Mouse (Mus musculus): ENCODE measurements at regions not wholly inside any gene's neighbourhood (a gene's known extent, or its start where the extent isn't known, plus 50 kb on each side); places are given as distances from the start of the nearest gene placed in this dataset.

DNA sequence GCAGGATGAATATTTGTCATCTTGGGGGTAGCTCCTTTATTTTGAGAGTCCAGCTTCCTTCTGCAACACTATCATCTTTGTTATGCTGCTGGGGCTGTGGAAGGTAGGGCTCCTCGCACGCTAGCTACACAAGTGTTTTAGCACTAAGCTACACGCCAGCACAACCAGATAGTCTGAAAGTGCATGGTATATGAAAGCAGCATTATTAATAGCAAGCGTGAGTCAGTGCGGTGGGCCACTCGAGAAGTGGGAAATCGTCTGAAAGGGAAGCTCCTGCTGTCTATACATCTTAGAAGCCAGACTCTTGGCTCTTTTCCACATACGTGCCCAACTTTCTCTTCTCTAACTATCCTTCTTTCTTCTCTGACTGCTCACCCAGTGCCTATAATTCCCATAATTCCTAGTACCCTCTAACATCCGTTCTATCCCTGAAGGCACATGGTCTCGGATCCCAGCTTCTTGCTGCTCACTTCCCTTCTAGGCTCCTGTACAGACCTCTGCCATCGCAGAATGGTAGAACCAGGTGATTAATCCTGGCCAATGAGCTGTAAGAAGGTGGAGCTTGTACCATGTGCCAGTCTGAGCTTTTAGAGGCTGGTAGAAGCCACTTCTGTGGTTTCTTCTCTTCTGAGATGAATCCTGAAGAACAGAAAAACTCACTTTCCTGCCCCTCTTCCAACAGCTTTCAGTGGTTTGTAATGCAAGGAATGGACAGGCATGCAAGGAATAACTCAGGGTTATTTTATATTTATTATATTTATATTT is 55.5 kb downstream of the E030025P04Rik start:
- no peaks in the 10 kb centered on the region for H3K9me3 ChIP-seq (replicated peaks; ENCODE audit: control insufficient read depth, low read length)
- H3K27me3 ChIP-seq (ENCODE audit: control insufficient read depth, insufficient read depth, low read length) = no peaks in the 10 kb centered on the region
- H3K4me2 ChIP-seq = no peak overlapping the region
- WGBS (ENCODE audit: insufficient replicate concordance) = 76% methylated on average over 11 of the region's 11 CpGs
- no peak overlapping the region for H3K4me3 ChIP-seq (ENCODE audit: low read depth, low read length)
- H3K36me3 ChIP-seq (ENCODE audit: control insufficient read depth, insufficient read depth, low read length) = no peaks in the 10 kb centered on the region
- no peak for ATAC-seq (replicated peaks; ENCODE audit: insufficient number of reproducible peaks, low FRiP score, low TSS enrichment)
- no peaks in the 10 kb centered on the region for H3K4me1 ChIP-seq (ENCODE audit: control insufficient read depth, insufficient read depth, low read length)
- H3K9ac ChIP-seq (ENCODE audit: low read depth, low read length) = no peak overlapping the region
- H3K27ac ChIP-seq (ENCODE audit: low read depth, low read length) = no peak overlapping the region

DNA sequence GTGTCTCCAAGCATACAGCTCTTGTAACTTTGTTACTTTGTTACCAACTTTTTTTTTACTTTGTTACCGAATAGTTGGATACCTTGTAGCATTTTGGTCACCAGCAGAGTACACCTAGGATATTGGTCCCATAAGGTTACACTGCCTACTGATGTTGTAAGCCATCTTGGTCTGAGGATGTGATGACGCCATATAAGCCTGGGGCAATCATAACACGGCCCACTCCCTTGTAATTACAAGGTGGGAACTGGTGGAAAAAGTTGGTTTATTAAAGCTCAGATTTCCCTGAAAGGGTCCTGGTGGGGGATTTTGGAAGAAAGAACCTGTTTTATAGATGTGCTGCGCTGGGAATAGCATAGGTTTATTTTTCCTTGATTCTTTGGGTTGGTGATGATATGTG is 62.2 kb downstream of the E030025P04Rik start:
- Histone ChIP-seq H3K36me3 (ENCODE audit: control insufficient read depth, insufficient read depth, low read length) (no peaks in the 10 kb centered on the region), H3K9me3 (replicated peaks; ENCODE audit: control insufficient read depth, low read length) (no peaks in the 10 kb centered on the region), H3K27me3 (ENCODE audit: control insufficient read depth, insufficient read depth, low read length) (no peaks in the 10 kb centered on the region), H3K4me2 (no peak overlapping the region), H3K4me1 (ENCODE audit: control insufficient read depth, insufficient read depth, low read length) (no peaks in the 10 kb centered on the region), H3K4me3 (ENCODE audit: low read depth, low read length) (no peak overlapping the region), H3K9ac (ENCODE audit: low read depth, low read length) (no peak overlapping the region), H3K27ac (ENCODE audit: low read depth, low read length) (no peak overlapping the region)
- ATAC-seq (replicated peaks; ENCODE audit: insufficient number of reproducible peaks, low FRiP score, low TSS enrichment) = no peak
- WGBS (ENCODE audit: insufficient replicate concordance) = 84% methylated on average over 4 of the region's 4 CpGs

DNA sequence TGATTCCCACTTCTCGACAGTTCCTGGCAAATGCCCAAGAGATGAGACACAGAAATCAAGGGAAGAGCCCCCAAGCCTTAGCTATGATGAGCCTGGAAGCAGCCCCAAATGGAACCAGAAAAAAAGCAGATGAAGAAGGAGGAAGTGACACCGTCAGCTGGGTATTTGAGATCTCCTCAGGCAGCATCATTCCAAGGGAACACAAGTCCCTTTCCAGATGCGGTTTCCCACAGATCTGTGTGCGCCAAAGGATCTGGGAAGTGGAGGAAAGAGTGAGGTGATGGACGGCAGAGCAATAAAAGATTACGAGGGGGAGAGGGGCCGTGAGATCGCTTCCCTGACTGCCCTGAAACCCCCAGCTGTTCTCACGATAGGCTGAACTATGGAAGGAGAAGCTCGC is 62.7 kb downstream of the E030025P04Rik start:
- no peak overlapping the region for H3K9ac ChIP-seq (ENCODE audit: low read depth, low read length)
- no peak overlapping the region for H3K4me2 ChIP-seq
- ATAC-seq (replicated peaks; ENCODE audit: insufficient number of reproducible peaks, low FRiP score, low TSS enrichment) = no peak
- no peaks in the 10 kb centered on the region for H3K27me3 ChIP-seq (ENCODE audit: control insufficient read depth, insufficient read depth, low read length)
- H3K4me3 ChIP-seq (ENCODE audit: low read depth, low read length) = no peak overlapping the region
- H3K27ac ChIP-seq (ENCODE audit: low read depth, low read length) = no peak overlapping the region
- no peaks in the 10 kb centered on the region for H3K4me1 ChIP-seq (ENCODE audit: control insufficient read depth, insufficient read depth, low read length)
- no peaks in the 10 kb centered on the region for H3K9me3 ChIP-seq (replicated peaks; ENCODE audit: control insufficient read depth, low read length)
- WGBS (ENCODE audit: insufficient replicate concordance) = 63% methylated on average over 10 of the region's 10 CpGs
- no peaks in the 10 kb centered on the region for H3K36me3 ChIP-seq (ENCODE audit: control insufficient read depth, insufficient read depth, low read length)

DNA sequence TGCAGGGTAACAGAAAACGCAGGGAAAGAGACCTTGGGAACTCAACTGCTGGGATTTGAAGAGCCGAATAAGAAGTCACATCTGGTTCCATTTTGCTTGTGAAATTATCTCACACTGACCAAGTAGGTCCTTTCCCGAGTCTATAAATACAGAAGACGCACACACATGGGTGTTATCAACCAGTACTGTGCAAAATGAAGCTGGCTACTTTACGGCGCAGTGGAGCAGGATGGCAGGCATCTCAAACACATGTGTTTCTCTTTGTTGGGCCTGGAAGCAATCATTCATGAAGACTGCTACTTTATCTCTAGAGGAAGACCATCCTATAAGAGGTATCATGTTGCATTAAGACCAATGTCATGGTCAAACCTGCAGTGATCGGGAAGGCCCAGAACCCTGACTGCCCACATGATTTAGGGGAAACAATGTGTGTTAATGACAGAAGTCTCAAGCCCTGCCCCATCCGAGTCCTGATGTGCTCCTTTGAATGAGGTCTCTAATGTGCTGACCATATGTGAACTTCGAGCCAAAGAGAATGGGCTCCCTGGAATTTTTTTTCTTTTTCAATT is 63.2 kb downstream of the E030025P04Rik start:
- Histone ChIP-seq H3K27me3 (ENCODE audit: control insufficient read depth, insufficient read depth, low read length) (no peaks in the 10 kb centered on the region), H3K4me2 (no peak overlapping the region), H3K9ac (ENCODE audit: low read depth, low read length) (no peak overlapping the region), H3K4me1 (ENCODE audit: control insufficient read depth, insufficient read depth, low read length) (no peaks in the 10 kb centered on the region), H3K36me3 (ENCODE audit: control insufficient read depth, insufficient read depth, low read length) (no peaks in the 10 kb centered on the region), H3K4me3 (ENCODE audit: low read depth, low read length) (no peak overlapping the region), H3K27ac (ENCODE audit: low read depth, low read length) (no peak overlapping the region), H3K9me3 (replicated peaks; ENCODE audit: control insufficient read depth, low read length) (no peaks in the 10 kb centered on the region)
- 74% methylated on average over 9 of the region's 9 CpGs for WGBS (ENCODE audit: insufficient replicate concordance)
- no peak for ATAC-seq (replicated peaks; ENCODE audit: insufficient number of reproducible peaks, low FRiP score, low TSS enrichment)

DNA sequence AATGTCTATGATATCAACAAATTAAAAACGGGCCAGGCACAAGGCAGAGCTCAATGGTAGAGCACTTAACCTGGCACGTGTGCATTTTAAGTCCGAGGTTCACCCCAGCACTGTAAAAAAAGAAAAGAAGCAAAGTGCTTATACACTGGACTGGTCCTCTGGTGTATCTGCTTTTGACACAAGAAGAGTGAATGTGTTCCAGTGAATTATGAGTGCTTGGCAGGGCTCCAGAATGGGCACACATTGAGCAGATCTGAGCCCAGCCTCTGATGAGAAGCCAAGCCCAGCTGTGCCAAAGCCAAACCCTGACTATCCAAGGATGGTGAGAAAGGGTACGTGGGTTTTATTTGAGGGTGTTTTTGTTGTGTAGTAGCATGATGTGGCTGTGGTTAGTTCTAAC is 64.7 kb downstream of the E030025P04Rik start:
- Histone ChIP-seq H3K4me1 (ENCODE audit: control insufficient read depth, insufficient read depth, low read length) (no peaks in the 10 kb centered on the region), H3K4me2 (no peak overlapping the region), H3K4me3 (ENCODE audit: low read depth, low read length) (no peak overlapping the region), H3K27ac (ENCODE audit: low read depth, low read length) (no peak overlapping the region), H3K9ac (ENCODE audit: low read depth, low read length) (no peak overlapping the region), H3K27me3 (ENCODE audit: control insufficient read depth, insufficient read depth, low read length) (no peaks in the 10 kb centered on the region), H3K36me3 (ENCODE audit: control insufficient read depth, insufficient read depth, low read length) (no peaks in the 10 kb centered on the region), H3K9me3 (replicated peaks; ENCODE audit: control insufficient read depth, low read length) (no peaks in the 10 kb centered on the region)
- WGBS (ENCODE audit: insufficient replicate concordance) = 79% methylated on average over 4 of the region's 4 CpGs
- no peak for ATAC-seq (replicated peaks; ENCODE audit: insufficient number of reproducible peaks, low FRiP score, low TSS enrichment)

DNA sequence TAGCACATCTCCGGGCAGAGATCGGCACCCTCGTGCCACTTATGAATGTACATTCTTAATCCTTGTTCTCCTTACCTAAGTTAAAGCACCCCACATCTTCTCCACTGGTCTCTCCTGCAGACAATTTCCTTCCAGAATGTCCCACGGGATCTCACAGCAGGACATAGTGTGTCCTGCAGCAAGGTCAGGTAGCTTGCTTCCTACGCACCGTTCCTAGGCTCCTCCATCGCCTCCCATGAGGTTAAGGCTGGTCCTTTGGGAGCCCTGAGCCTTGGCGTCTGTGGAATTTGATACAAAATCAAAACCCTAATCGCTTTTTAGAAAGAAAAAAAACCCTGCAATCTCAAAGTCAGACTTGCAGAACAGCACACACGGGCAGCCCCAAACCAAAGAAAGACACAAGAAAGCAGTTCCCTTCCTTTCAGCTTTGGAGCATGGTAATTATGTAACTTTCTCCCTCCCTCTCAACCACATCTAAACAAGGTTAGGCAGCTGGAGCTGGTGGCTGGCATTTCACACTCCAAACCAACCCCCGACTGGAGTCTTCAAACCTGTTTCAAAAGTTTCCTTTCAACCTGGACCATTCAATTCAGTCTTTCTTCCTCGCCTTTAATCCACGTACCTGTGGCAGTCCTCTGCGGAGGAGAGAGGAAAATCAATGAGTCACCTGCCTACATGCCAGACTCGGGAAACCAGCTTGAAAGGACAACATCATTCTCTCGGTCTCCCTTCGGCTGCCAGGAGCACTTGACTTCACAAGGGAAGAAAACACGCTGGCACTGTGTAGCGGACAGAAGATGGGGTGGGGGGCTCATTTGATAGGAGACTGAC is 67.4 kb downstream of the E030025P04Rik start:
- no peaks in the 10 kb centered on the region for H3K9me3 ChIP-seq (replicated peaks; ENCODE audit: control insufficient read depth, low read length)
- WGBS (ENCODE audit: insufficient replicate concordance) = 69% methylated on average over 19 of the region's 19 CpGs
- H3K4me1 ChIP-seq (ENCODE audit: control insufficient read depth, insufficient read depth, low read length) = no peaks in the 10 kb centered on the region
- no peaks in the 10 kb centered on the region for H3K27me3 ChIP-seq (ENCODE audit: control insufficient read depth, insufficient read depth, low read length)
- no peak overlapping the region for H3K4me2 ChIP-seq
- no peaks in the 10 kb centered on the region for H3K36me3 ChIP-seq (ENCODE audit: control insufficient read depth, insufficient read depth, low read length)
- no peak overlapping the region for H3K4me3 ChIP-seq (ENCODE audit: low read depth, low read length)
- H3K9ac ChIP-seq (ENCODE audit: low read depth, low read length) = no peak overlapping the region
- no peak overlapping the region for H3K27ac ChIP-seq (ENCODE audit: low read depth, low read length)
- ATAC-seq (replicated peaks; ENCODE audit: insufficient number of reproducible peaks, low FRiP score, low TSS enrichment) = no peak

DNA sequence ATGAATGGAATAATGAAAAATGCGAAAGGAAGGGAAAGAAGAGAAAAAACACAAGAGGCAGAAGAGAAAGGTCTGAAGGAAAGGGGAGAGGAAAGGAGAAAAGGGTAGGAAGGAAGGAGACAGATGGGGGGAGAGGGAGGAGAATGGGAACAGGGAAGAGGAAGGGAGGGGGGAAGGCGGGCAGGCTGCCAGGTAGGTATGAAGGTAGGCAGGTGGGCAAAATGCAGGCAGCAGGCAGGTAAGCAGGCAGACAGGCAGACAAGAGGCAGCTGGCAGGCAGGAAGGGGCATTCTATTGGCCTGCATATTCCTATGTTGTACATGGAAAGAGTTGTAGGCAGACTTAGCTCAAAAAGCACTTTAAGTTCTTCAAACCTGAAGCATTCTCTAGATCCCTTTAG is 72.8 kb downstream of the E030025P04Rik start:
- no peak overlapping the region for H3K27ac ChIP-seq (ENCODE audit: low read depth, low read length)
- no peak overlapping the region for H3K4me2 ChIP-seq
- H3K4me1 ChIP-seq (ENCODE audit: control insufficient read depth, insufficient read depth, low read length) = peaks cover 10% of the 10 kb centered on the region
- no peaks in the 10 kb centered on the region for H3K9me3 ChIP-seq (replicated peaks; ENCODE audit: control insufficient read depth, low read length)
- H3K4me3 ChIP-seq (ENCODE audit: low read depth, low read length) = no peak overlapping the region
- H3K27me3 ChIP-seq (ENCODE audit: control insufficient read depth, insufficient read depth, low read length) = 0 out of 2 replicates have a peak, but pooled peaks cover 2% of the 10 kb centered on the region
- ATAC-seq (replicated peaks; ENCODE audit: insufficient number of reproducible peaks, low FRiP score, low TSS enrichment) = no peak
- H3K9ac ChIP-seq (ENCODE audit: low read depth, low read length) = no peak overlapping the region
- H3K36me3 ChIP-seq (ENCODE audit: control insufficient read depth, insufficient read depth, low read length) = no peaks in the 10 kb centered on the region
- WGBS (ENCODE audit: insufficient replicate concordance) = 64% methylated on average over 2 of the region's 2 CpGs

DNA sequence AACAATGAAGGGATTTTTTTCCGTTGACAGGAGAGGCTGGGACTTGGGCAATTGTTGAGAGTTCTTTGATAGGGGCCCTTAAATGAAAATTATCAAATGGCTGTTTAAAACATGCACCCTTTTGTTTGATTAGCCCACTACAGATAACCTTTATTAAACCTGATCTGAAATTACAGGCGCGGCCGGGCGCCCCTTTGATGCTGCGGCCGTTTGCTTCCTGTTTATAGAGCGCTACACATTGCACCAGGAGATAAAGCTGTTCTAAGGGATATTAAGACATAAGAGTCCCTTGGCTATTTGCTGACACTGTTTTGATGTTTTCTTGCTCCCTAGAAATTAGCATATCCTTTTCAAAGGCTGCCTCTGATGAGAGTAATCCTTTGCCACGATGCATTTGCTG is 73.8 kb downstream of the E030025P04Rik start:
- Histone ChIP-seq H3K9me3 (replicated peaks; ENCODE audit: control insufficient read depth, low read length) (no peaks in the 10 kb centered on the region), H3K9ac (ENCODE audit: low read depth, low read length) (no peak overlapping the region), H3K27me3 (ENCODE audit: control insufficient read depth, insufficient read depth, low read length) (0 out of 2 replicates have a peak, but pooled peaks cover 2% of the 10 kb centered on the region), H3K4me2 (no peak overlapping the region), H3K27ac (ENCODE audit: low read depth, low read length) (no peak overlapping the region), H3K4me1 (ENCODE audit: control insufficient read depth, insufficient read depth, low read length) (peaks cover 10% of the 10 kb centered on the region), H3K4me3 (ENCODE audit: low read depth, low read length) (no peak overlapping the region), H3K36me3 (ENCODE audit: control insufficient read depth, insufficient read depth, low read length) (no peaks in the 10 kb centered on the region)
- ATAC-seq (replicated peaks; ENCODE audit: insufficient number of reproducible peaks, low FRiP score, low TSS enrichment) = no peak
- WGBS (ENCODE audit: insufficient replicate concordance) = 52% methylated on average over 9 of the region's 9 CpGs

Data from heart, embryonic 11.5 days (tissue).